Mouse (Mus musculus): ENCODE data around the gene Hoxa11.

GRCm38 (mm10) chr6:52231885-52232567 is 13.6 kb downstream of the Hoxa11 start:
- TF ChIP-seq TAL1 (IDR thresholded peaks at IDR 0.05; ENCODE audit: low read length), result no peak
- no peak for TF ChIP-seq GATA1 (IDR thresholded peaks at IDR 0.05; ENCODE audit: low read length)
